Mouse (Mus musculus): ENCODE data around the gene Myo1c.

- TF ChIP-seq POLR2A (IDR thresholded peaks at IDR 0.05; ENCODE audit: borderline replicate concordance, extremely low read depth, insufficient read depth, insufficient read length, poor library complexity, severe bottlenecking) (no peak), CTCF (IDR thresholded peaks at IDR 0.05; ENCODE audit: borderline replicate concordance, extremely low read depth, insufficient read depth, insufficient read length) (no peak)
These were observed 19.5 kb downstream of the Myo1c start for GRCm38 (mm10) chr11:75669853-75670200.
